Mouse (Mus musculus) myocyte (in vitro differentiated cells): ENCODE measurements around the gene Mgst2. TPM values are rescaled to one million over a fixed set of nuclear protein-coding genes. Genes with fewer than 3 reads are reported as not detected.

Experiments
- H3K27me3 ChIP-seq: one replicate; pipeline ENCODE4 v1.6.1; 2011; ENCODE audit not compliant: control insufficient read depth, insufficient read depth, insufficient read length
- H3K36me3 ChIP-seq: one replicate; pipeline ENCODE4 v1.6.1; 2011; ENCODE audit not compliant: control insufficient read depth, insufficient read depth
- H3K4me2 ChIP-seq: one replicate; pipeline ENCODE4 v1.6.1; 2011; ENCODE audit warnings: low read depth, control low read depth
- H3K4me3 ChIP-seq: one replicate; pipeline ENCODE4 v1.5.1; 2011; ENCODE audit warnings: mild to moderate bottlenecking, control low read depth, moderate library complexity
- H3K79me2 ChIP-seq: one replicate; pipeline ENCODE4 v1.6.1; 2011; ENCODE audit not compliant: control insufficient read depth, insufficient read depth
- H3ac ChIP-seq: one replicate; pipeline ENCODE4 v1.6.1; 2011; ENCODE audit not compliant: control insufficient read depth, insufficient read length
- CEBPB ChIP-seq: IDR thresholded peaks from 2 replicates; pipeline ENCODE4 v1.6.1; 2011; ENCODE audit warnings: mild to moderate bottlenecking, moderate library complexity; ENCODE audit not compliant: poor library complexity, insufficient read depth, severe bottlenecking
- E2F4 ChIP-seq: IDR thresholded peaks from one replicate; pipeline ENCODE4 v1.6.1; 2011; ENCODE audit warnings: mild to moderate bottlenecking, control low read depth, moderate library complexity; ENCODE audit not compliant: insufficient read depth
- MAX ChIP-seq: IDR thresholded peaks from one replicate; pipeline ENCODE4 v1.6.1; 2011; ENCODE audit warnings: low read depth, mild to moderate bottlenecking, control low read depth
- MYOD1 ChIP-seq, 3 experiments: IDR thresholded peaks; one replicate each; pipeline ENCODE4 v1.6.1; 2011; ENCODE audit warnings: control low read depth in 2 of 3, low read depth in 2 of 3, mild to moderate bottlenecking in 2 of 3, moderate library complexity in 1 of 3; ENCODE audit not compliant: insufficient read length in 2 of 3, control insufficient read depth in 1 of 3
- MYOG ChIP-seq, 3 experiments: IDR thresholded peaks; one replicate each; pipeline ENCODE4 v1.6.1; 2011; ENCODE audit warnings: control low read depth in 2 of 3, low read depth in 2 of 3, mild to moderate bottlenecking in 2 of 3; ENCODE audit not compliant: insufficient read length in 2 of 3, control insufficient read depth in 1 of 3, insufficient read depth in 1 of 3
- POLR2A ChIP-seq: IDR thresholded peaks from one replicate; pipeline ENCODE4 v1.6.1; 2011; ENCODE audit warnings: low read depth, mild to moderate bottlenecking, control low read depth, moderate library complexity; ENCODE audit not compliant: insufficient read length
- POLR2AphosphoS2 ChIP-seq: IDR thresholded peaks from one replicate; pipeline ENCODE4 v1.6.1; 2011; ENCODE audit warnings: low read depth, control low read depth; ENCODE audit not compliant: insufficient read length
- REST ChIP-seq: IDR thresholded peaks from one replicate; pipeline ENCODE4 v1.6.1; 2011; ENCODE audit warnings: mild to moderate bottlenecking, control low read depth, moderate library complexity; ENCODE audit not compliant: insufficient read depth, insufficient read length
- SRF ChIP-seq: IDR thresholded peaks from one replicate; pipeline ENCODE4 v1.6.1; 2011; ENCODE audit warnings: low read depth; ENCODE audit not compliant: control insufficient read depth, insufficient read length
- TCF12 ChIP-seq: IDR thresholded peaks from one replicate; pipeline ENCODE4 v1.6.1; 2011; ENCODE audit warnings: mild to moderate bottlenecking, control low read depth; ENCODE audit not compliant: poor library complexity, insufficient read depth, severe bottlenecking
- TCF3 ChIP-seq: IDR thresholded peaks from one replicate; pipeline ENCODE4 v1.6.1; 2011; ENCODE audit warnings: low read depth, control low read depth; ENCODE audit not compliant: insufficient read length
- USF1 ChIP-seq: IDR thresholded peaks from one replicate; pipeline ENCODE4 v1.6.1; 2011; ENCODE audit warnings: low read depth, mild to moderate bottlenecking, control low read depth, moderate library complexity
- polyA plus RNA-seq: library from polyadenylated mRNA; unstranded; fragments of >200 nt; fragmentation: generic; extraction: Trizol; gene quantifications from one replicate; pipeline ENCODE4 v1.2.1, GENCODE M21; 2012; ENCODE audit warnings: missing spikeins

Mgst2 gene
- polyA plus RNA-seq, 1 experiment = 3.0 TPM

- Histone ChIP-seq H3K4me3 (no peak overlapping the region), H3K4me2 (no peak overlapping the region), H3ac (no peak overlapping the region), H3K36me3 (peaks cover 5% of the 10 kb centered on the region), H3K27me3 (no peaks in the 10 kb centered on the region), H3K79me2 (no peaks in the 10 kb centered on the region)
- TF ChIP-seq POLR2A (no peak), USF1 (no peak), SRF (no peak), CEBPB (no peak), MYOD1 (IDR thresholded peaks at IDR 0.05; ENCODE audit: control insufficient read depth in 1 of 3, insufficient read length in 2 of 3, low read depth in 2 of 3) (no peak), POLR2AphosphoS2 (no peak), REST (no peak), TCF12 (no peak), MYOG (IDR thresholded peaks at IDR 0.05; ENCODE audit: control insufficient read depth in 1 of 3, insufficient read depth in 1 of 3, insufficient read length in 2 of 3, low read depth in 2 of 3) (no peak), TCF3 (no peak), MAX (no peak)
Measured at GRCm38 (mm10) chr3:51685539-51685938, 25.4 kb downstream of the Mgst2 start.

GRCm38 (mm10) chr3:51686316-51686715 is 26.2 kb downstream of the Mgst2 start:
- Histone ChIP-seq H3K79me2 (no peaks in the 10 kb centered on the region), H3K4me2 (no peak overlapping the region), H3K4me3 (no peak overlapping the region), H3ac (no peak overlapping the region), H3K27me3 (no peaks in the 10 kb centered on the region), H3K36me3 (peaks cover 5% of the 10 kb centered on the region)
- TF ChIP-seq MYOG (IDR thresholded peaks at IDR 0.05; ENCODE audit: control insufficient read depth in 1 of 3, insufficient read depth in 1 of 3, insufficient read length in 2 of 3, low read depth in 2 of 3) (no peak), MYOD1 (IDR thresholded peaks at IDR 0.05; ENCODE audit: control insufficient read depth in 1 of 3, insufficient read length in 2 of 3, low read depth in 2 of 3) (no peak), TCF12 (no peak), POLR2AphosphoS2 (no peak), CEBPB (no peak), E2F4 (no peak), TCF3 (no peak), POLR2A (no peak), USF1 (no peak), MAX (no peak), SRF (no peak), REST (no peak)

GRCm38 (mm10) chr3:51686791-51687190 is 26.6 kb downstream of the Mgst2 start:
- Histone ChIP-seq H3K36me3 (peaks cover 5% of the 10 kb centered on the region), H3K27me3 (no peaks in the 10 kb centered on the region), H3ac (no peak overlapping the region), H3K4me3 (no peak overlapping the region), H3K79me2 (no peaks in the 10 kb centered on the region), H3K4me2 (no peak overlapping the region)
- no peak for TF ChIP-seq CEBPB
- TF ChIP-seq REST = no peak
- TF ChIP-seq MYOD1 (IDR thresholded peaks at IDR 0.05; ENCODE audit: control insufficient read depth in 1 of 3, insufficient read length in 2 of 3, low read depth in 2 of 3) = no peak
- TF ChIP-seq USF1 = no peak
- TF ChIP-seq SRF = no peak
- no peak for TF ChIP-seq POLR2AphosphoS2
- no peak for TF ChIP-seq MAX
- no peak for TF ChIP-seq TCF12
- TF ChIP-seq MYOG (IDR thresholded peaks at IDR 0.05; ENCODE audit: control insufficient read depth in 1 of 3, insufficient read depth in 1 of 3, insufficient read length in 2 of 3, low read depth in 2 of 3) = no peak
- no peak for TF ChIP-seq TCF3
- no peak for TF ChIP-seq POLR2A
- no peak for TF ChIP-seq E2F4

- TF ChIP-seq REST (no peak), MYOD1 (IDR thresholded peaks at IDR 0.05; ENCODE audit: control insufficient read depth in 1 of 3, insufficient read length in 2 of 3, low read depth in 2 of 3) (no peak), POLR2A (no peak), CEBPB (no peak), POLR2AphosphoS2 (no peak), TCF12 (no peak), USF1 (no peak), E2F4 (no peak), TCF3 (no peak), SRF (no peak), MAX (no peak), MYOG (IDR thresholded peaks at IDR 0.05; ENCODE audit: control insufficient read depth in 1 of 3, insufficient read depth in 1 of 3, insufficient read length in 2 of 3, low read depth in 2 of 3) (no peak)
Measured at GRCm38 (mm10) chr3:51688725-51689124, 28.6 kb downstream of the Mgst2 start.

GRCm38 (mm10) chr3:51693196-51693595 is 33.0 kb downstream of the Mgst2 start:
- H3K27me3 ChIP-seq = no peaks in the 10 kb centered on the region
- H3K4me2 ChIP-seq = no peak overlapping the region
- peaks cover 5% of the 10 kb centered on the region for H3K36me3 ChIP-seq
- TF ChIP-seq CEBPB (no peak), USF1 (no peak), E2F4 (no peak)
- H3ac ChIP-seq = no peak overlapping the region
- no peaks in the 10 kb centered on the region for H3K79me2 ChIP-seq
- no peak overlapping the region for H3K4me3 ChIP-seq

More at GRCm38 (mm10) chr3:51688725-51689124, 28.6 kb downstream of the Mgst2 start:
- Histone ChIP-seq H3K4me3 (no peak overlapping the region), H3K4me2 (no peak overlapping the region), H3K27me3 (no peaks in the 10 kb centered on the region), H3K79me2 (no peaks in the 10 kb centered on the region), H3ac (no peak overlapping the region), H3K36me3 (peaks cover 5% of the 10 kb centered on the region)
